Comparison of ENCODE assay signal across 8 mouse cellular contexts in the genomic region with DNA sequence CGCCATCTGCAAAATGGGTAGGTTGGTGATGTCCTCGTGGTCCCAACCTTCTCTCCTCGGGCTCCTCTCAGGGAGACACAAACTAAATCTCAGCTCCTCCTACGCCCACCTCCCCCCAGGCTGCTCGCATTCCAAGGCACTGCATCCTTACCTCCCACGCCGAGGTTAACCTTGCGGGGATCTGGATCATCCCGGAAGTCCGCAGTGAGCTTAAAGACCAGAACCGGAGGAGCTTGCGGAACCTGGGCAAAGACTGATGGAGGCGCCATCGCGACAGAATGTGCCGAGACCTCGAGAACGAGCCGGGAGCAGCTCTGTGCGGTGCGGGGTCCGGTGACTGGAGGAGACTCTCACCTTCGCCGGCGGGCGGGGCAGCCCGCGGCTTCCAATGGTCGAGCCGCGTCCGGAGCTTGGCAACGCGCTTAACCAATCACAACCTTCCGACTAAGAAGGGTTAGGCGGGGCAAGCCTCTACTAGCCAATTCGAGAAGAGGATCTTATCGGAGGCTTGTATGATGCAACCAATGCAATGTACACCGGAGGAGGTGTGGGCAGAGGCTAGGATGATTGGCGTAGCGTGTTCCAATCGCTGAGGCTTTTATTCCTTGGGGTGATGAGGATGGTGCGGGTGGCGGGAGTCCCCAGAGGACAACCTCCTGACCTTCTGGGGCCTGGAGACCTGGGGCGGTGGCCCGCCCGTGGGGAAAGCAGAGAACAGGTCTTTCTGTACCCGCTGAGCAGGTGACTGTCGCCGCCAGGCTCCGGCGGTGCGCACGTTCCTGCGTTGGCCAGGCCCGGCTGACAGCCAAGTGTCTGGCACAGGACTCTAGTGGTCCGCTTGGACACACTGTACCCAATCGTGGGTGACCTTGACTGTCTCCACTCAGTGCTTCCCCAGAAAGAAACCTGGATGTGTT. TPM values are rescaled to one million over a fixed set of nuclear protein-coding genes. Genes with fewer than 3 reads are reported as not detected.
DNase-seq lines count a peak whose midpoint lies in the region; ATAC-seq and TF ChIP-seq lines count a peak whose summit lies in the region.

A gene (minus strand): TSS at position 419 of the 917 bp plus-strand sequence.

- no peaks in the 10 kb centered on the region for H3K36me3 ChIP-seq in forebrain, embryonic 10.5 days (replicated peaks)
- H3K36me3 ChIP-seq in heart, embryonic 15.5 days = no peaks in the 10 kb centered on the region
- no peaks in the 10 kb centered on the region for H3K36me3 ChIP-seq in liver, embryonic 14.5 days (replicated peaks; ENCODE audit: control insufficient read depth, insufficient read depth, low read depth)
- H3K36me3 ChIP-seq in neural tube, embryonic 11.5 days (ENCODE audit: control insufficient read depth, insufficient read depth, low read length) = no peaks in the 10 kb centered on the region
- H3K36me3 ChIP-seq in stomach, postnatal 0 days (ENCODE audit: control insufficient read depth, insufficient read depth, low read length) = no peaks in the 10 kb centered on the region

- under 1% methylated on average over 58 of the region's 58 CpGs for WGBS in forebrain, embryonic 10.5 days
- under 1% methylated on average over 58 of the region's 58 CpGs for WGBS in heart, embryonic 15.5 days
- WGBS in liver, embryonic 14.5 days (ENCODE audit: insufficient replicate concordance) = under 1% methylated on average over 58 of the region's 58 CpGs
- under 1% methylated on average over 58 of the region's 58 CpGs for whole genome bisulfite sequencing in neural tube, embryonic 11.5 days
- WGBS in stomach, postnatal 0 days = under 1% methylated on average over 58 of the region's 58 CpGs

- ATAC-seq in heart, embryonic 15.5 days (replicated peaks; ENCODE audit: insufficient number of reproducible peaks, insufficient read depth, low FRiP score, low read depth) = peak; percentile 99
- ATAC-seq in liver, embryonic 14.5 days (ENCODE audit: insufficient read depth) = peak; percentile 98
- ATAC-seq in neural tube, embryonic 11.5 days (ENCODE audit: insufficient read depth, low FRiP score, low TSS enrichment) = peak; percentile 100
- peak; percentile 99 for ATAC-seq in stomach, postnatal 0 days (ENCODE audit: low FRiP score, low TSS enrichment)

- peak within 1 kb of the TSS; percentile 79 for H3K4me2 ChIP-seq in heart, embryonic 15.5 days
- H3K4me2 ChIP-seq in liver, embryonic 14.5 days (ENCODE audit: low read depth) = peak within 1 kb of the TSS; percentile 98
- H3K4me2 ChIP-seq in neural tube, embryonic 11.5 days (ENCODE audit: low read depth) = peak within 1 kb of the TSS; percentile 75
- peak within 1 kb of the TSS; percentile 83 for H3K4me2 ChIP-seq in stomach, postnatal 0 days (replicated peaks; ENCODE audit: low read depth)

- TF ChIP-seq EP300 in liver, embryonic 14.5 days (IDR thresholded peaks at IDR 0.05; ENCODE audit: low read depth) = peak; percentile 61; the same call in 1 of the 2 replicates
- peak; percentile 44 for TF ChIP-seq EP300 in stomach, postnatal 0 days (optimal IDR thresholded peaks at IDR 0.05)

- H3K4me1 ChIP-seq in forebrain, embryonic 10.5 days = peaks cover 65% of the 10 kb centered on the region
- H3K4me1 ChIP-seq in heart, embryonic 15.5 days (replicated peaks) = peaks cover 37% of the 10 kb centered on the region
- H3K4me1 ChIP-seq in liver, embryonic 14.5 days (replicated peaks; ENCODE audit: control insufficient read depth in 2 of 2, insufficient read depth in 2 of 2, low read length in 1 of 2) = peaks cover 3 to 28% of the 10 kb centered on the region in 2 experiments; a peak in 3 of 4 replicates
- peaks cover 9% of the 10 kb centered on the region for H3K4me1 ChIP-seq in neural tube, embryonic 11.5 days (ENCODE audit: control insufficient read depth, insufficient read depth, low read length)
- H3K4me1 ChIP-seq in stomach, postnatal 0 days (replicated peaks; ENCODE audit: control insufficient read depth, insufficient read depth) = no peaks in the 10 kb centered on the region

- no peaks in the 10 kb centered on the region for H3K9me3 ChIP-seq in forebrain, embryonic 10.5 days
- H3K9me3 ChIP-seq in heart, embryonic 15.5 days (replicated peaks) = no peaks in the 10 kb centered on the region
- H3K9me3 ChIP-seq in liver, embryonic 14.5 days (ENCODE audit: control insufficient read depth, low read length) = no peaks in the 10 kb centered on the region
- H3K9me3 ChIP-seq in neural tube, embryonic 11.5 days (ENCODE audit: control insufficient read depth, low read length) = no peaks in the 10 kb centered on the region
- H3K9me3 ChIP-seq in stomach, postnatal 0 days (ENCODE audit: control insufficient read depth, low read length) = no peaks in the 10 kb centered on the region

- peak within 1 kb of the TSS; percentile 71 for H3K4me3 ChIP-seq in forebrain, embryonic 10.5 days
- H3K4me3 ChIP-seq in heart, embryonic 15.5 days = peak within 1 kb of the TSS; percentile 84
- peak within 1 kb of the TSS; percentile 71 to 75 for H3K4me3 ChIP-seq in liver, embryonic 14.5 days (ENCODE audit: insufficient read depth in 1 of 2, low read depth in 2 of 2, low read length in 2 of 2)
- peak within 1 kb of the TSS; percentile 73 for H3K4me3 ChIP-seq in neural tube, embryonic 11.5 days (ENCODE audit: low read depth, low read length)
- peak within 1 kb of the TSS; percentile 66 for H3K4me3 ChIP-seq in stomach, postnatal 0 days (ENCODE audit: low read depth, low read length)

- H3K27ac ChIP-seq in forebrain, embryonic 10.5 days = peak within 1 kb of the TSS; percentile 91
- peak within 1 kb of the TSS; percentile 94 for H3K27ac ChIP-seq in heart, embryonic 15.5 days
- peak within 1 kb of the TSS; percentile 48 for H3K27ac ChIP-seq in liver, embryonic 14.5 days
- no peak within 1 kb of the TSS for H3K27ac ChIP-seq in neural tube, embryonic 11.5 days (ENCODE audit: low read depth, low read length)
- peak within 1 kb of the TSS; percentile 50 for H3K27ac ChIP-seq in stomach, postnatal 0 days (replicated peaks)

- peaks cover 52% of the 10 kb centered on the region for H3K27me3 ChIP-seq in forebrain, embryonic 10.5 days (ENCODE audit: poor library complexity, severe bottlenecking)
- no peaks in the 10 kb centered on the region for H3K27me3 ChIP-seq in heart, embryonic 15.5 days
- H3K27me3 ChIP-seq in liver, embryonic 14.5 days (ENCODE audit: control insufficient read depth, insufficient read depth, low read length) = no peaks in the 10 kb centered on the region; the same call in 1 of the 2 replicates
- no peaks in the 10 kb centered on the region for H3K27me3 ChIP-seq in neural tube, embryonic 11.5 days (ENCODE audit: control insufficient read depth, insufficient read depth, low read length)
- H3K27me3 ChIP-seq in stomach, postnatal 0 days (ENCODE audit: control insufficient read depth, insufficient read depth, low read length) = no peaks in the 10 kb centered on the region

- H3K9ac ChIP-seq in heart, embryonic 15.5 days = peak within 1 kb of the TSS; percentile 72
- peak within 1 kb of the TSS; percentile 77 for H3K9ac ChIP-seq in liver, embryonic 14.5 days (replicated peaks)
- H3K9ac ChIP-seq in neural tube, embryonic 11.5 days (ENCODE audit: low read length) = peak within 1 kb of the TSS; percentile 66
- H3K9ac ChIP-seq in stomach, postnatal 0 days (ENCODE audit: low read length) = peak within 1 kb of the TSS; percentile 65

- no peak for TF ChIP-seq CTCF in liver, embryonic 14.5 days (IDR thresholded peaks at IDR 0.05; ENCODE audit: low read depth)
- no peak; the same call in 1 of the 2 replicates for TF ChIP-seq CTCF in stomach, postnatal 0 days (IDR thresholded peaks at IDR 0.05; ENCODE audit: low read depth)

- peak; percentile 92 for DNase-seq in CD8-positive naive resting alpha-beta T cell, adult 2 months (ENCODE audit: low read depth in 2 of 2, low spot score in 2 of 2)
- peak; percentile 90 for DNase-seq in c-Kit-positive CD71-negative TER-119-negative erythroid progenitor cells, embryonic 14.5 days (ENCODE audit: low read depth)
- peak; percentile 93 for DNase-seq in forebrain, embryonic 10.5 days (ENCODE audit: extremely low spot score, low spot score)
- DNase-seq in kidney, postnatal 25 days = peak; percentile 95 to 98
- peak; percentile 95 to 97 (median 96) for DNase-seq in liver, embryonic 14.5 days (ENCODE audit: low read depth in 3 of 3, low spot score in 3 of 3)
- peak; percentile 96 for DNase-seq in neural tube, embryonic 11.5 days (ENCODE audit: low spot score)
- DNase-seq in stomach, postnatal 0 days (ENCODE audit: low spot score) = peak; percentile 95

RNA-seq across cellular contexts. Expression of the gene that starts here (rescaled TPM):
- polyA plus RNA-seq in forebrain, embryonic 10.5 days (2016; fragmentation: Nextera tagmentation; extraction: Ambion mirVana) = 57.5 and 63.9 TPM in 2 replicates
- 189 and 233 TPM in 2 replicates for polyA plus RNA-seq in heart, embryonic 15.5 days (2015; fragmentation: Nextera tagmentation; extraction: Ambion mirVana)
- 9.0 and 10.8 TPM in 2 replicates for polyA plus RNA-seq in liver, embryonic 14.5 days (2012; rRNA removed)
- 11.6 and 11.7 TPM in 2 replicates for polyA plus RNA-seq in liver, embryonic 14.5 days (2014; fragmentation: Nextera tagmentation; extraction: Ambion mirVana)
- 49.5 and 57.7 TPM in 2 replicates for polyA plus RNA-seq in neural tube, embryonic 11.5 days (2014; fragmentation: Nextera tagmentation; extraction: Ambion mirVana)
- polyA plus RNA-seq in stomach, postnatal 0 days (2015; fragmentation: Nextera tagmentation; extraction: Ambion mirVana) = 49.3 and 51.1 TPM in 2 replicates
